Comparison of ENCODE assay signal across 8 mouse cellular contexts in the genomic region with DNA sequence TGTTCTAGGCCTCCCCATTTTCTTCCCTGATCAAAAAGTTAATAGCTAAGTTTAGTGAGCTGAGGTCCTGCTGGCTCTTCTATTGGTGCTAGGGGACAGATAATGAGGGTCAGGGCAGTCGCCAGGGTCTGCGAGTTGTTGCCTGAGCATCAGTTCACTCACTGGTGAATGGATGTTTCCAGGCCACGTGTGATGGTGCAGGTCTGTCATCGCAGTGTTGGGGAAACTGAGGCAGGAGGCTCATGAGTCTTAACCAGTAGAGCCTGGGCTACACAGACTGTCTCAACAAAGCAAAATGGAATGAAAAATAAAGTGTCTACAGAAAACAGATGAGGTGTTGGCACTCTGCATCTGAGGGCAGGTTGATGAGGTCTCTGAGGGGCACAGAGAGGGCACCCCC. TPM values are rescaled to one million over a fixed set of nuclear protein-coding genes. Genes with fewer than 3 reads are reported as not detected.
DNase-seq lines count a peak whose midpoint lies in the region; ATAC-seq lines count a peak whose summit lies in the region.

No protein-coding gene starts in this region.

- H3K4me2 ChIP-seq in liver, embryonic 13.5 days, result peak overlapping the region; percentile 72

- peak overlapping the region; percentile 82 for H3K27ac ChIP-seq in liver, embryonic 13.5 days

- 38% methylated on average over 4 of the region's 4 CpGs for WGBS in liver, embryonic 13.5 days (ENCODE audit: insufficient replicate concordance)

- H3K9ac ChIP-seq in liver, embryonic 13.5 days, result peak overlapping the region; percentile 53; the same call in 1 of the 2 replicates

- peaks cover 60% of the 10 kb centered on the region for H3K27me3 ChIP-seq in erythroblast, embryonic 14.5 days (ENCODE audit: control insufficient read depth)
- H3K27me3 ChIP-seq in liver, embryonic 13.5 days, result peaks cover 37% of the 10 kb centered on the region

- no peaks in the 10 kb centered on the region for H3K9me3 ChIP-seq in erythroblast, embryonic 14.5 days (ENCODE audit: control insufficient read depth, low read length)
- no peaks in the 10 kb centered on the region for H3K9me3 ChIP-seq in liver, embryonic 13.5 days (replicated peaks)

- peak overlapping the region; percentile 62 for H3K4me3 ChIP-seq in erythroblast, embryonic 14.5 days (replicated peaks)
- H3K4me3 ChIP-seq in liver, embryonic 13.5 days (replicated peaks), result peak overlapping the region; percentile 58; the same call in 1 of the 2 replicates

- peaks cover 67% of the 10 kb centered on the region for H3K4me1 ChIP-seq in erythroblast, embryonic 14.5 days (ENCODE audit: control insufficient read depth)
- peaks cover 68% of the 10 kb centered on the region for H3K4me1 ChIP-seq in liver, embryonic 13.5 days (replicated peaks)

- no peaks in the 10 kb centered on the region for H3K36me3 ChIP-seq in erythroblast, embryonic 14.5 days (ENCODE audit: control insufficient read depth)
- no peaks in the 10 kb centered on the region for H3K36me3 ChIP-seq in liver, embryonic 13.5 days

- peak; percentile 34 for DNase-seq in thymus, postnatal 4 days
- DNase-seq in thymus, postnatal 36 days, result no peak
- DNase-seq in liver, embryonic 13.5 days, result no peak
- DNase-seq in ovary, postnatal 36 days (ENCODE audit: low spot score), result no peak
- no peak for DNase-seq in layer of hippocampus, adult 18-20 months (ENCODE audit: low spot score in 2 of 2)
- DNase-seq in T-cell, adult 2 months (ENCODE audit: low spot score), result no peak

- ATAC-seq in erythroblast, adult 5-6 weeks (replicated peaks; ENCODE audit: low FRiP score, poor library complexity, severe bottlenecking), result no peak
- ATAC-seq in liver, embryonic 13.5 days (ENCODE audit: low read depth), result no peak

RNA-seq across cellular contexts. Expression of gene Nanos3, which starts 13.9 kb away (rescaled TPM):
- not detected in 2 replicates for polyA plus RNA-seq in erythroblast, embryonic 14.5 days (2012)
- total RNA-seq in erythroblast, adult 5-6 weeks (2015; ENCODE audit: low replicate concordance), result not detected in 2 replicates
- not detected in 2 replicates for total RNA-seq in erythroblast, adult 5-6 weeks (2017; ENCODE audit: low replicate concordance)
- polyA plus RNA-seq in liver, embryonic 13.5 days (2015; fragmentation: Nextera tagmentation; extraction: Ambion mirVana), result 0.28 and 0.34 TPM in 2 replicates
- total RNA-seq in layer of hippocampus, adult 18-20 months (2021), result 1 to 10 TPM; 2.3 to 2.7 TPM

RNA-seq across cellular contexts. Expression of gene Zswim4, which starts 38.0 kb away (rescaled TPM):
- 0.44 and 0.65 TPM in 2 replicates for polyA plus RNA-seq in erythroblast, embryonic 14.5 days (2012)
- 3.1 and 3.5 TPM in 2 replicates for total RNA-seq in erythroblast, adult 5-6 weeks (2015; ENCODE audit: low replicate concordance)
- 6.3 and 7.4 TPM in 2 replicates for total RNA-seq in erythroblast, adult 5-6 weeks (2017; ENCODE audit: low replicate concordance)
- polyA plus RNA-seq in liver, embryonic 13.5 days (2015; fragmentation: Nextera tagmentation; extraction: Ambion mirVana), result 2.1 and 2.2 TPM in 2 replicates
- total RNA-seq in layer of hippocampus, adult 18-20 months (2021), result 10 to 100 TPM; 17.0 to 17.3 TPM

RNA-seq across cellular contexts. Expression of gene D8Ertd738e, which starts 50.6 kb away (rescaled TPM):
- 43.2 and 62.9 TPM in 2 replicates for polyA plus RNA-seq in erythroblast, embryonic 14.5 days (2012)
- 53.7 and 79.2 TPM in 2 replicates for total RNA-seq in erythroblast, adult 5-6 weeks (2015; ENCODE audit: low replicate concordance)
- 25.5 and 34.4 TPM in 2 replicates for total RNA-seq in erythroblast, adult 5-6 weeks (2017; ENCODE audit: low replicate concordance)
- 229 and 245 TPM in 2 replicates for polyA plus RNA-seq in liver, embryonic 13.5 days (2015; fragmentation: Nextera tagmentation; extraction: Ambion mirVana)
- total RNA-seq in layer of hippocampus, adult 18-20 months (2021), result 100 to 1,000 TPM; 132 to 136 TPM

RNA-seq across cellular contexts. Expression of gene 4930432K21Rik, which starts 51.0 kb away (rescaled TPM):
- not detected in 2 replicates for polyA plus RNA-seq in erythroblast, embryonic 14.5 days (2012)
- total RNA-seq in erythroblast, adult 5-6 weeks (2015; ENCODE audit: low replicate concordance), result not detected in 2 replicates
- total RNA-seq in erythroblast, adult 5-6 weeks (2017; ENCODE audit: low replicate concordance), result 0.43 TPM in 1 of 2 replicates, not detected in the other
- 0.13 and 0.25 TPM in 2 replicates for polyA plus RNA-seq in liver, embryonic 13.5 days (2015; fragmentation: Nextera tagmentation; extraction: Ambion mirVana)
- total RNA-seq in layer of hippocampus, adult 18-20 months (2021), result 1 to 10 TPM; 3.1 to 3.2 TPM

RNA-seq across cellular contexts. Expression of gene Cc2d1a, which starts 51.1 kb away (rescaled TPM):
- polyA plus RNA-seq in erythroblast, embryonic 14.5 days (2012), result 1.0 and 1.4 TPM in 2 replicates
- 4.2 and 7.3 TPM in 2 replicates for total RNA-seq in erythroblast, adult 5-6 weeks (2015; ENCODE audit: low replicate concordance)
- 0.60 and 2.5 TPM in 2 replicates for total RNA-seq in erythroblast, adult 5-6 weeks (2017; ENCODE audit: low replicate concordance)
- polyA plus RNA-seq in liver, embryonic 13.5 days (2015; fragmentation: Nextera tagmentation; extraction: Ambion mirVana), result 5.4 and 6.2 TPM in 2 replicates
- 10 to 100 TPM; 57.4 to 61.0 TPM for total RNA-seq in layer of hippocampus, adult 18-20 months (2021)
